Mouse (Mus musculus) frontal cortex, adult 2 months (tissue): ENCODE data around the gene Mmp10. TPM values are rescaled to one million over a fixed set of nuclear protein-coding genes. Genes with fewer than 3 reads are reported as not detected.

Experiments
- DNase-seq, 2 experiments: peaks; one replicate each; pipeline ENCODE4 v3.0.0; 2022; ENCODE audit warnings: low spot score in 1 of 2; ENCODE audit errors: extremely low spot score in 1 of 2
- polyA plus RNA-seq: library from polyadenylated mRNA; depleted of rRNA; stranded (reverse); fragments of >200 nt; gene quantifications from 2 replicates; pipeline ENCODE4 v1.2.3, GENCODE M21; 2012; rRNA removed

The Mmp10 gene
- polyA plus RNA-seq = not detected in 2 replicates

DNA sequence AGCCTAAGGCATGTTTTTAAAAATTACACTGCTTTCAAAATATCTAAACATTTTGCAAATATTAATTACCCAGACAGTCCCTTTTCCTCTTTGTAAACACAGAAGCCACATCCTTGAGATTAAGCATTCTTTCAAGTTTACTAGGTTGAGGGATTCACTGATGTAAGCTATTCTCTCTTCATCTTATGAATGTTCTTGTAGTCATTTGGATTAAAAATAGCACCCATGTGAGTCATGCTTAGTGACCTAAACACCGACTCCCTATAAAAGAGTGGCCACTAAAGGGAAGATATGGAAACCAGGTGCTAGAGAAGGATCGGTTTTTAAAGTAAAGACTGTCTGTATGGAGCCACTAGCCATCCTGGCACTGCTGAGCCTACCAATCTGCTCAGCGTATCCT lies at the start of gene Mmp10:
Gene Mmp10, plus strand, starts transcription at position 302 of the 400 bp plus-strand sequence.
- no peak for DNase-seq

DNA sequence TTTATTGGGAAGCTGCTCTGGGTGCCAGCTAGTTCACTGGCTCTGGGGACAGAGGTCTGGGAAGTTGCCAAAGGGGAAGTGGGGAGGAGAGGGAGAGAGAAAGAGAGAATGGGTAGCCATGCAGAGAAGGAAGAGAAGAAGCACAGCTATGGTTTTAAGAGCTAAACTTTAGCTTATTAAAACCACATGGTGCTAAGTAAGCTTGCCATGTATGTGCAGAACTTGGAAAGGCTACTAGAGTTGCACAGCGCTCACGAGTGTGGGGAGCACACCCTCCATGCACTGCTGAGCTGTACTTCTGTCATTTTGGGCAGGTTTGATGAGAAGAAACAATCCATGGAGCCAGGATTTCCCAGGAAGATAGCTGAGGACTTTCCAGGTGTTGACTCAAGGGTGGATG lies 48.9 kb upstream of the Mmp10 start:
- no peak for DNase-seq

DNA sequence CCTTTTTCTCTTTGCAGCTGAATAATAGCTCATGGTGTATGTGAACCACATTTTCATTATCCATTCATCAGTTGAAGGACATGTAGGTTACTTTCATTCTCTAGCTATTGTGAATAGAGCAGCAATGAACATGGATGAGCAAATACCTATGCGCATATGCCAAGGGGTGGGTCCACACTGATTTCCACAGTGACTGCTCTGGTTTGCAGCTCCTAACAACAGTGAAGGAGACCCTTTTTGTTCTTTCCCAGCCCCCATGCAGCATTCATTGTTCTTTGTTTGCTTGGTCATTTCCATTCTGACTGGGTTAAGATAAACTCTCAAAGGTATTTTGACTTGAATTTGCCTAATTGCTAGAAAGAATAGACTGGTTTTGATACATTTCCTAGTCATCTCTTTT lies 31.9 kb upstream of the Mmp10 start:
- DNase-seq = no peak

DNA sequence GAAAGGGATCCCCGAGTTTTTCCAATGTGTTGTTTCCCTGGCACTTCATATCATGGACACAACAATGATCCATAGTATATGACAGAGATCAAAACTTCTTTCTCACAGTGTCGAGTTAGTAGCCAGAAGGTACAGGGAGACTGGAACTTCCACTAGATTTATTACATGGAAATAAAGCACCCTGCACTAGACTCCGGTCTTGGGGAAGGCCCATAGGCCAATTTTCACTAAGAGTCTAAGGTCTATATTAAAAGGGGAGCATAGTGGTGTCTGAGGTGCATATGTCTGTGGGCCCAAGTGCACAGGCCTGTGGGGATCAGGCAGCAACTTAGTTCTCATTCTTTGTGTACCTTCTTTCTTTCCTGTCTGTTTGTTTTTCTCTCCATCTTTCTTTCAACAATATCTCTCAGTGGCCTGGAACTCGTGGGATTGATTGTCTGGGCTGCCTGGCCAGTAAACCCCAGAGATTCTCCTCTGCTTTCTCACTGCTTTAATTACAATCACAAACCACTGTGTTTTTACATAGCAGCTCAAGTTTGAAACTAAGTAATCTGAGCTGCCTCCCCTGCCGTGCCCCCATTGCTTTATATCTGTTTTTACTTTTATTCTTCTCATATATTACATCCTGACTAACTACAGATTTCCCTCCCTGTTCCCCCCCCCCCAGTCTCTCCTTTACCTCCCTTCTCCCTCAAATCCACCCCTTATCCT lies 18.3 kb upstream of the Mmp10 start:
- DNase-seq = no peak

DNA sequence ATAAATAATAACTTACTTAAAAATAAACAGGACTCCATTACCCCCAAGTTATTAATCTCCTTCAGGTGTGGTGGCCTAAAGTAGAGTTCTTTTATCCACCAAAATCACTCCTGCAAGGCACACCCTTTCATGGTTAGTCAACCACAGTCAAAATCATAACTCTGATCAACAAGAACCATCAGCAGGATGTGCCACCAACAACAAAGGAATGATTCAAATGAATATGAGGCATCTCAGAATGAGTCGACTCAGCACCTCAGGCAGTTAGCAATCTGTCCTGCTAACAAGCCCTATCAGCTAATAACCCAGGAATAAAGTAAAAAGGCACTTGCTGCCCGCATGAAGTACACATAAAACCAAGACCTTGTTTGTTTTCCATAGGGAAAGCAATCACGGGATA lies 1.0 kb upstream of the Mmp10 start:
- DNase-seq = no peak

DNA sequence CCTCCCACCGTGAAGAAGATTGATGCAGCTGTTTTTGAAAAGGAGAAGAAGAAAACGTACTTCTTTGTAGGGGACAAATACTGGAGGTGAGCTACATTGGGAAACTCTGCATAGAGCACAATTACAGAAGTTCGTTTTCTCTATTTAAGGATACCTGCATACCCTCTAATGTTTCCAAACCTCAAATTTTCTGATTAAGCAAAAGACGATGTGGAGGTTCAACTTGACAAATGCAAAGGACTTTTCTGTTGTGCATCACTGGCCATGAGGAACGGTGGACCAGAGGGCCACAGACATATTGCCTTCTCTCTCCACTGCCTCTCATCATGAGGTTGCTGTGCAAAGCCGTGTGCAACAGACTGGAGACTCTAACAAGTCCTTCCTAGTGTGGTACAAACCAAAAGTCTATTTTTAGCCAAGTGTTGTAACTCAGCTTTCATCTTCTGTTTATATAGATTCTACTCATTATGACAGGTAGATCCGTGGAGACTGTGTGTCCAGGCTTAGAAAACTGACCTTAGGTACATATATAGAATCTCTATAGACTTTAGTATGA lies 5.2 kb downstream of the Mmp10 start:
- DNase-seq = no peak

DNA sequence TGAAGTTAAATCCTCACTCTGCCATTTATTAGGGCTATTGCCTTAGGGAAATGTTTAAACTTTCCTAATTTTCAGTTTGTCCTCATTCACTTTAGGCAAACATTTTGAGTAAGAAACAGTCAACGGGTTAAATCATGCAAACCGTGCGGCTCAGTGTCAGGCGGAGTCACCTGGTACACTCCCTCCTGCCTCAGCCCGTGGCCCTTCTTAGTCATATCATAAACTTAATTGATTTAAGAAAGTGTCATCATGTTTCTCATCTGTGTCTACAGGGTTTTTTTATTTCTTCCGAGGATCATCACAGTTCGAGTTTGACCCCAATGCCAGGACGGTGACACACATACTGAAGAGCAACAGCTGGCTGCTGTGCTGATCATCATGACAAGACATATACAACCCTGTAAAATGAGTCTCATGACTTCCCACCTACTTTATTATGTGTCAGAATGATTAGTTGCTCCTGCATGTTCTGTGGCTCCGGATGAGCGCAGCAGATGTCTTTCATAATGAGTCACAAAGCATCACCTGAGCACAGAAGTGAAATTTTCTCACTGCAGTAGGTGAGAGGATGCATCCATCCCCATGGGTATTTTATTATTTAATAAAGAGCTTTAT lies 7.6 kb downstream of the Mmp10 start:
- no peak for DNase-seq

DNA sequence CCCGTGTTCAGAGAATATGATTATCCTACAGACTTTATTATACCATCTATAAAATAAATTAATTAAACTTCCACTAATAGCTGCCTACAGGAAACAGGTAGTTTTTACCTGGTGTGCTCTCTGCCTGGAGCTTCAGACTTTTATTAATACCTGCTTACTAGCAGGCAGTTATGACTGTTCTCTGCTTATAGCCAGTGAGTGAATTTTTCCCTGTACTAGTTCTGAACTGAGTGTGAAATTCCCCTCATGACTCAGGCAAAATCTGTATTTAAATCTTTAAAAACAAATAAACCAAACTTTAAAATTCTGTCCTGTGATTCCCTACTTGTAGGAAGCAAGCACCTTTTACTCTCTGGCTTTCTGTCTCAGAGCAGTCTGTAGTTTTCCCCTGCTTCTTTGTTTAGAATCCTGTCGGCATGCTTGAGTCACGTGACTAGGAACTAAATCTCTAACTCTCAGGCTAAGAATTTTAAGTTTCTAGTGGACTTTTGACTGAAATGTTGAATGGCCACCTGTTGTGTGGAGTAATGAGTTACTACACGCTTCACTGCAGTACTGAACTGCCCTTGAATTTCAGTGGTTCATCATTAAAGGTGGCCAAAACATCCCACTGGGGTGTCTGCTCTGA lies 15.9 kb downstream of the Mmp10 start:
- DNase-seq = no peak

DNA sequence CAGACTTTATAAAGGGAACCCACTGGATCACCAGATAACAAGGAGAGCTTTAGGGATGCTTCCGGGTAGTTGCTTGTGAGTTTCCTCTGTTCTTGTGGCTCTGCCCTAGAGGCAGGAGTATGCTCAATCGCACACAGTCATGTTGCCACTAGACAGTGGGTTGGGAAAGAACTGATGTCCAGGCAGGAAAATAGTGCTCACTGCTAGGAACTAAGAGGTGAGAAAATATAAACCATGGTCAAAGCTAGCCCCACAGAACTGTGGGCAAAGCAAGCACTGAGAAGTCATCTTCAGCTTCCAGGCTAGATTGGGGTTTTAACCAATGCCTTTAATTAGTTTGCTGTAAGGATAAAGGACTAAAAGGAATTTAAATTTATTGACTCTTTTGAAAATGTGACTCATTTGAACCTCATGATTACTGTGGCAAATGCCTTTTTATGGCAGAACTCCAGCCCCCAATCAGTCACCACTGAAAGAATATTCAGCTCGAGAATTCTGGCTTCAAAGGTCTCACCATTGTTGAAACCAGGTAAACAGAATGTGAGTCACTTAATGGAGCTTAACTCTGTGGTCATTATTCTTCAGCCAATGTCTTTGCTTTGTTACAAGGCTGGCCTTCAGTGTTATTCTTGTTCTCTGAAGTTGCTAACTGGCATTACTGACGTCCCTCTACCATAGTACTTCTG lies 24.2 kb downstream of the Mmp10 start:
- no peak for DNase-seq

DNA sequence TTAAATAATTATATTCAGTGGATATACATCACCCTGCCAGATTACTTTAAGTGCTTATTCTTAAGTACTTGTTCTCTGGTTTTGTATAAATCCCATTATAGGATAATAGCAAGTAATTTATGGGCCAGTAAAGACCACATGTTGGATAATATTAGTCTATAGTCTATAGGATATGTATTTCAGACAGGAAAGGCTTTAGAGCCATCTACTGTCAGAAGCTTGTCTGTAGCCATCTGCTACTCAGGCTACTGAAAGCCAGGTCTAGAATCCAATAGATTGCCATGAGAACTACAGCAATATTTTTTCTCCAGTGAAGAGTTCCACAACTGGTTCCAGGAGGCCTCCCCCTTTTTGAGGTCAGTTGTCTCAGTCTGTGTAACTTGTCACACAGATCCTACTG lies 40.6 kb downstream of the Mmp10 start:
- DNase-seq = no peak

DNA sequence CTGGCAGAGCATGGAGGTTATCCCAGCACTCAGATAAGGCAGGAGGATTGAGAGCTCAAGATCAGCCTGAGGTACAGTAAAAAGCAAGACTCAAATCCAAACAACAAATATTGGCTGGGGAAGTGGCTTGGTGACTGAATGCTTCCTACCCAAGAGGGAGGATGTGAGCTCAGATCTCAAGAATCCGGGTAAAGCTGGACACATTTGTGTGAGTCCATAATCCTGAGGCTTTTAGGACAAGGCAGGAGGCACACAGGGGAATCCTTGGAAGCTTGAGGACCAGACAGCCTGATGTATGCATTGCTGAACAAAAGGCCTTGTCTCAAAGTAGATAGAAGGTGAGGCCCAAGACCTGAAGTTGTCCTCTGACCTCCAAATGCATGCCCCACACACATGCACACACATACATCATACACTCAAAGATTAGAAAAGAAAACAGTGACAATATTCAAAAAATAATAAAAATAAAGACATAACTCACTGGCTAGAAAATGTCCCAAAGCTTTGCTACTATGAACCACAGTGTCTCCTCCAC lies 42.8 kb downstream of the Mmp10 start:
- no peak for DNase-seq

DNA sequence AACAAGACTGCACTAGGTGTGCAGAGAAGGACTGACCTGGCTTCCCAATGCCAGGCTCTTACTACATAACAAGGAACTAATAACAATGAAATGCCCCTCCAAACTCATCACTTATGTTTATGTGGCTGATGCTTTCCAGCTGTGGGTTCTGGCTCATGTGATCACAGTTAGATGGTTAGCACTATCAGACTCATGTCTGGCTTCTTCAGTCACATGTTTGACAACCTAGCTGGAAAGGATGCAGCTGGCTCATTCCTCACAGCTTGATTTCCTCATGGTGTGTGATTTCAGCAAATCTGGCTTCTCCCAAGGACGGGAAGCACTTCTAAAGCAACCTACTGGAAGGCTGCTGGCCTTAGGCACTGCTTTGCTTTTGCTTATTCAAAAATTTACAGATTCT lies 43.3 kb downstream of the Mmp10 start:
- DNase-seq = no peak

DNA sequence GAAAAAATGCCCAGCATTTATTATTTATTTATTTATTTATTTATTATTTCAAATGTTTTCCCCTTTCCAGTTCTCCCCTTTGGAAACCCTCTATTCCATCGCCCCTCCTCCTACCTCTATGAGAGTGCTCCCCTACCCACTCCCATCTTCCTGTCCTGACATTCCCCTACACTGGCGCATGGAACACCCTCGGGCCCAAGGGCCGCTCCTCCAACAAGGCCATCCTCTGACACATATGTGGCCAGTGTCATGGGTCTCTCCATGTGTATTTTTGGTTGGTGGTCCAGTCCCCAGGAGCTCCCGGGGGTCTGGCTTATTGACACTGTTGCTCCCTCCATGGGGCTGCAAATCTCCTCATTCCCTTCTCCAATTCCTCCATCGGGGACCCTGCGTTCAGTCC lies 43.8 kb downstream of the Mmp10 start:
- DNase-seq = no peak

DNA sequence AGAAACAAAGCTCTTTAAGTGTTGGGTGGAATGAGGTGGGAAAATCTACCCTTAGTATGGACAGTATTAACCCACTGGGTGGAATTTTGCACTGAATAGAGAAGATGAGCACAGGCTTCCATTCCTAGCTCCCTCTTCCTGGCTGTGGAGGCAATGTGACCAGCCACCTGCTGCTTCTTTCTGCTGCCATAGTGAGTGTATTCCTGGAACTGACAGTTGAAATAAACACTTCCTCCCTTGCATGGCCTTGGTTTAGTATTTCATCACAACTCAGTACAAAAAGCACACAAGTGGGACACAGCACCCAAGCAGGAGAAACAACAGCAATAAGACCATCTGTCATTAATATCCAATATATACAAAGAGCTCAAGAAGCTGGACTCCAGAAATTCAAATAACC lies 49.8 kb downstream of the Mmp10 start:
- no peak for DNase-seq

DNA sequence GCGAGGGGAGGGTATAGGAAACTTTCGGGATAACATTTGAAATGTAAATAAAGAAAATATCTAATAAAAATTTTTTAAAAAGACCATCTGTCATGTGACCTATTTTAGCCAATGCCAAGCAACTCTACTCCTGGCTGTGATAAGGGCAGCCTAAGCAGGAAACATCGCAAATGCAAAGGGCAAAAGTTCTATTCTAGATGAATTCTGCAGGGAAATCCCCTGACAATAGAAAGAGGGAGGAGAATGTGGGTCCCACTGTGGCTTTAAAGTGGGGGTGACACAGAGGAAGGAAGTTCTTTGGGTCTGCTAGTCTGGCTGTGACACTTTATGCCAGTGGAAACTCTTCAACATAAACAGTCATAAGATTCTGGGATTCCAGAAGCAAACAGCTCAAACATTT lies 51.4 kb downstream of the Mmp10 start:
- no peak for DNase-seq

DNA sequence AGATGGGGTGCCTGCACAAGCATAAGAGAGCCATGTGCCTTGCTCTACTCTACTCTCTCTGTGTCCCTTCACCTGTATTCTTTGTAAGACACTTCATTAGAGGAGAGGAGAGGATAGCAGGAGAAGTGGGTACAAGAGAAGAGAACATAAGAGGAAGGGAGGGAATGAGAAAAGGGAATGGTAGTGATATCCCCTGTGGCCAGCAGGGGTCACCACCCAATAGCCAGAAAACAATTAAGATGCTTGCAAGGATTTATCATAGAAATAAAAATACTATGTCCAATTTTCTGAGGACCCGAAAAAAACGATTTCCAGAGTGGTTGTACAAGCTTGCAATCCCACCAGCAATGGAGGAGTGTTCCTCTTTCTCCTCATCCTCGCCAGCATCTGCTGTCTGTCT lies 52.2 kb downstream of the Mmp10 start:
- peak in 1 of 2 experiments; percentile 19 for DNase-seq

DNA sequence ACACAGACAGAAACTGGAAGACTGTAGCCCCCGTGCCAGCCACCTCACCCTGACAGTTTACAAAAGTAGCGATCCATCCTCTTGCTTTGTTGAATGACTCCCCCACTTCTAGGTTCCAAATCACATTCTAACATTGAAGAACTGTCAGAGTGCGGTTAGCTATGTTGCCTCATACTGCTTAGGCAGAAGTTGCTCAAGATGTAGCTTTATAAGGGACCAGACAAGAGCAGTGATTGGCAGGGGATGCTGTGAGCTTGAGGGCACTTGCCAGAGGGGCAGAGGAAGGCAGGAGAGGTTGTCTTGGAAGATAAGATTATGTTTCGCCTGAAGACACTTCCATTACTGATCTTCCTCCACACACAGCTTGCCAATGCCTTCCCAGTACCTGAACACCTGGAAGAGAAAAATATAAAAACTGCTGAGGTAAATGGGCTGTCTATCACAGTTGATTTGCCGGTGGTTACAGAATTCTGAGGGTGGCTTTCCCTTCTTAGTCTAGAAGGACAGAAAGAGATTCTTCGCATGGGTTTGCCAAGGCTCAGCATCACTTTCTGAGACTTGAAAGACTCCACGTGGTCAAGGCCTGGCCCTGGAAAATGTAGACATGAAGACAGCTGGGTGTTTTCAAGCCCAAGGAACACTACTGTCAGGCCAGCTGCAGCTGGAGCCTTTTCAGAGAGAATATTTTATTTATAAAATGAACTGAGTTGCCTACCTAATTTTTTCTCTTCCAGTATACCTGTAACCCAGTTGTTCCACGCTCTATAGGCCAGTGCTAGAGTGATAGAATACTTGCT lies 56.3 kb downstream of the Mmp10 start, which contains the start of gene Mmp8:
Gene Mmp8, plus strand, starts transcription at position 236 of the 797 bp plus-strand sequence.
- DNase-seq = no peak
